Mouse (Mus musculus): Measurements from ENCODE around the gene Scgn.

The Scgn gene

GRCm38 (mm10) chr13:23938699-23939098, 52.3 kb downstream of the Scgn start:
- no peak for DNase-seq (ENCODE audit: low spot score)

GRCm38 (mm10) chr13:23934211-23934520, 56.8 kb downstream of the Scgn start, which contains the start of gene Hist1h2aa:
Gene Hist1h2aa, plus strand, starts transcription at chr13:23934462.
- DNase-seq (ENCODE audit: low spot score), result no peak

GRCm38 (mm10) chr13:23933421-23934210, 57.4 kb downstream of the Scgn start, which contains the start of gene Hist1h2ba:
Gene Hist1h2ba, minus strand, starts transcription at chr13:23934156.
- DNase-seq (ENCODE audit: low spot score), result peak; percentile 6

GRCm38 (mm10) chr13:23930904-23931303, 60.1 kb downstream of the Scgn start:
- DNase-seq (ENCODE audit: low spot score), result no peak

GRCm38 (mm10) chr13:23930461-23930860, 60.6 kb downstream of the Scgn start:
- no peak for DNase-seq (ENCODE audit: low spot score)

- DNase-seq (ENCODE audit: low spot score), result no peak
Observed at GRCm38 (mm10) chr13:23928637-23929036, 62.4 kb downstream of the Scgn start.

- DNase-seq (ENCODE audit: low spot score), result no peak
Observed at GRCm38 (mm10) chr13:23925792-23926191, 65.2 kb downstream of the Scgn start.

GRCm38 (mm10) chr13:23917674-23918073, 73.3 kb downstream of the Scgn start:
- no peak for DNase-seq (ENCODE audit: low spot score)

GRCm38 (mm10) chr13:23916132-23916531, 74.9 kb downstream of the Scgn start:
- DNase-seq (ENCODE audit: low spot score), result no peak

GRCm38 (mm10) chr13:23914376-23915167, 76.4 kb downstream of the Scgn start, which contains the start of gene Slc17a4:
Gene Slc17a4, minus strand, starts transcription at chr13:23915009.
- no peak for DNase-seq (ENCODE audit: low spot score)

- peak; percentile 15 for DNase-seq (ENCODE audit: low spot score)
Observed at GRCm38 (mm10) chr13:23913791-23914306, 77.2 kb downstream of the Scgn start.

- no peak for DNase-seq (ENCODE audit: low spot score)
Observed at GRCm38 (mm10) chr13:23911335-23911734, 79.7 kb downstream of the Scgn start.

- DNase-seq (ENCODE audit: low spot score), result no peak
Observed at GRCm38 (mm10) chr13:23910121-23910520, 80.9 kb downstream of the Scgn start.

- no peak for DNase-seq (ENCODE audit: low spot score)
Observed at GRCm38 (mm10) chr13:23906906-23907305, 84.1 kb downstream of the Scgn start.

All from c-Kit-positive CD71-positive TER-119-positive erythroid progenitor cells, embryonic 14.5 days (primary cell).